Mouse (Mus musculus): ENCODE measurements around the gene Epor. TPM values are rescaled to one million over a fixed set of nuclear protein-coding genes. Genes with fewer than 3 reads are reported as not detected.
A peak's percentile ranks its signal among the peaks of the same experiment; 100 is the strongest.

Gene Epor
- polyA plus RNA-seq, 1 experiment from 2014 or later, result 6.3 TPM

GRCm38 (mm10) chr9:21932006-21932405 lies 31.3 kb downstream of the Epor start:
- Histone ChIP-seq H3K9ac (no peak overlapping the region), H3K9me3 (no peaks in the 10 kb centered on the region), H3K27ac (no peak overlapping the region), H3K27me3 (peaks cover 3% of the 10 kb centered on the region; the same call in 1 of the 2 replicates), H3K36me3 (no peaks in the 10 kb centered on the region), H3K4me2 (replicated peaks) (no peak overlapping the region), H3K4me3 (no peak overlapping the region), H3K4me1 (peaks cover 7% of the 10 kb centered on the region)
- ATAC-seq (ENCODE audit: low FRiP score, low read depth), result no peak
- WGBS, result 40% methylated on average over 2 of the region's 2 CpGs

GRCm38 (mm10) chr9:21929208-21929607 lies 34.1 kb downstream of the Epor start:
- Histone ChIP-seq H3K27me3 (no peaks in the 10 kb centered on the region), H3K9ac (no peak overlapping the region), H3K4me1 (peaks cover 10% of the 10 kb centered on the region), H3K4me2 (replicated peaks) (no peak overlapping the region), H3K9me3 (no peaks in the 10 kb centered on the region; the same call in 1 of the 2 replicates), H3K36me3 (peaks cover 9% of the 10 kb centered on the region), H3K4me3 (no peak overlapping the region), H3K27ac (no peak overlapping the region)
- 84% methylated on average over 3 of the region's 3 CpGs for WGBS
- ATAC-seq (ENCODE audit: low FRiP score, low read depth), result no peak

- Histone ChIP-seq H3K9ac (peak within 1 kb of the TSS; percentile 77), H3K4me3 (peak within 1 kb of the TSS; percentile 58), H3K27ac (peak within 1 kb of the TSS; percentile 55; the same call in 1 of the 2 replicates), H3K36me3 (peaks cover 9% of the 10 kb centered on the region), H3K4me2 (replicated peaks) (peak within 1 kb of the TSS; percentile 75), H3K9me3 (no peaks in the 10 kb centered on the region; the same call in 1 of the 2 replicates), H3K4me1 (peaks cover 13% of the 10 kb centered on the region), H3K27me3 (no peaks in the 10 kb centered on the region)
- ATAC-seq (ENCODE audit: low FRiP score, low read depth), result peak; percentile 98
- WGBS, result under 1% methylated on average over 28 of the region's 28 CpGs
These were observed 36.0 kb downstream of the Epor start, which contains the start of the genes Ccdc159 and Tmem205 for GRCm38 (mm10) chr9:21927208-21927753. Gene Ccdc159 (plus strand): TSS chr9:21927471. Gene Tmem205 (minus strand): TSS chr9:21927556.

- Histone ChIP-seq H3K4me1 (peaks cover 13% of the 10 kb centered on the region), H3K27me3 (no peaks in the 10 kb centered on the region), H3K36me3 (peaks cover 12% of the 10 kb centered on the region), H3K4me3 (peak overlapping the region; percentile 58), H3K4me2 (replicated peaks) (peak overlapping the region; percentile 75), H3K9me3 (no peaks in the 10 kb centered on the region; the same call in 1 of the 2 replicates), H3K9ac (peak overlapping the region; percentile 77), H3K27ac (peak overlapping the region; percentile 44; the same call in 1 of the 2 replicates)
- 2% methylated on average over 6 of the region's 6 CpGs for WGBS
- no peak for ATAC-seq (ENCODE audit: low FRiP score, low read depth)
These were observed 36.5 kb downstream of the Epor start for GRCm38 (mm10) chr9:21926784-21927183.

GRCm38 (mm10) chr9:21926155-21926554 lies 37.2 kb downstream of the Epor start:
- Histone ChIP-seq H3K4me3 (peak overlapping the region; percentile 58), H3K4me1 (peaks cover 13% of the 10 kb centered on the region), H3K4me2 (replicated peaks) (peak overlapping the region; percentile 75), H3K36me3 (peaks cover 12% of the 10 kb centered on the region), H3K27ac (no peak overlapping the region), H3K9me3 (no peaks in the 10 kb centered on the region; the same call in 1 of the 2 replicates), H3K27me3 (no peaks in the 10 kb centered on the region), H3K9ac (peak overlapping the region; percentile 77)
- WGBS, result 76% methylated on average over 6 of the region's 6 CpGs
- no peak for ATAC-seq (ENCODE audit: low FRiP score, low read depth)

- H3K4me2 ChIP-seq (replicated peaks), result no peak overlapping the region
- ATAC-seq (ENCODE audit: low FRiP score, low read depth), result no peak
- no peak overlapping the region for H3K4me3 ChIP-seq
- peaks cover 12% of the 10 kb centered on the region for H3K36me3 ChIP-seq
- no peaks in the 10 kb centered on the region for H3K27me3 ChIP-seq
- no peak overlapping the region for H3K27ac ChIP-seq
- no peaks in the 10 kb centered on the region; the same call in 1 of the 2 replicates for H3K9me3 ChIP-seq
- H3K9ac ChIP-seq, result no peak overlapping the region
- peaks cover 13% of the 10 kb centered on the region for H3K4me1 ChIP-seq
- 100% methylated on average over 1 of the region's 1 CpGs for WGBS
These were observed 37.8 kb downstream of the Epor start for GRCm38 (mm10) chr9:21925506-21925905.

- Histone ChIP-seq H3K9me3 (no peaks in the 10 kb centered on the region; the same call in 1 of the 2 replicates), H3K4me1 (peaks cover 13% of the 10 kb centered on the region), H3K4me2 (replicated peaks) (no peak overlapping the region), H3K27ac (no peak overlapping the region), H3K9ac (no peak overlapping the region), H3K4me3 (no peak overlapping the region), H3K36me3 (peaks cover 12% of the 10 kb centered on the region), H3K27me3 (no peaks in the 10 kb centered on the region)
- no peak for ATAC-seq (ENCODE audit: low FRiP score, low read depth)
- WGBS, result 95% methylated on average over 3 of the region's 3 CpGs
These were observed 38.3 kb downstream of the Epor start for GRCm38 (mm10) chr9:21925034-21925433.

GRCm38 (mm10) chr9:21924099-21924493 lies 39.2 kb downstream of the Epor start:
- Histone ChIP-seq H3K27ac (no peak overlapping the region), H3K9me3 (no peaks in the 10 kb centered on the region; the same call in 1 of the 2 replicates), H3K27me3 (no peaks in the 10 kb centered on the region), H3K36me3 (peaks cover 12% of the 10 kb centered on the region), H3K4me1 (peaks cover 13% of the 10 kb centered on the region), H3K9ac (no peak overlapping the region), H3K4me2 (replicated peaks) (no peak overlapping the region), H3K4me3 (no peak overlapping the region)
- ATAC-seq (ENCODE audit: low FRiP score, low read depth), result no peak
- WGBS, result 80% methylated on average over 6 of the region's 6 CpGs

GRCm38 (mm10) chr9:21923490-21924098 lies 39.7 kb downstream of the Epor start:
- no peak overlapping the region for H3K4me2 ChIP-seq (replicated peaks)
- H3K27ac ChIP-seq, result no peak overlapping the region

GRCm38 (mm10) chr9:21923036-21923435 lies 40.3 kb downstream of the Epor start:
- Histone ChIP-seq H3K4me2 (replicated peaks) (no peak overlapping the region), H3K27ac (no peak overlapping the region), H3K36me3 (peaks cover 12% of the 10 kb centered on the region), H3K9ac (no peak overlapping the region), H3K27me3 (no peaks in the 10 kb centered on the region), H3K4me3 (no peak overlapping the region), H3K4me1 (peaks cover 13% of the 10 kb centered on the region), H3K9me3 (no peaks in the 10 kb centered on the region; the same call in 1 of the 2 replicates)
- ATAC-seq (ENCODE audit: low FRiP score, low read depth), result no peak
- 89% methylated on average over 4 of the region's 4 CpGs for WGBS

More at GRCm38 (mm10) chr9:21923490-21924098, 39.7 kb downstream of the Epor start:
- Histone ChIP-seq H3K9me3 (no peaks in the 10 kb centered on the region; the same call in 1 of the 2 replicates), H3K4me1 (peaks cover 13% of the 10 kb centered on the region), H3K36me3 (peaks cover 12% of the 10 kb centered on the region), H3K4me3 (no peak overlapping the region), H3K27me3 (no peaks in the 10 kb centered on the region), H3K9ac (no peak overlapping the region)
- ATAC-seq (ENCODE audit: low FRiP score, low read depth), result no peak
- WGBS, result 64% methylated on average over 3 of the region's 3 CpGs

- peaks cover 5% of the 10 kb centered on the region for H3K4me1 ChIP-seq
- no peaks in the 10 kb centered on the region for H3K9me3 ChIP-seq
- peak overlapping the region; percentile 65 for H3K4me3 ChIP-seq
- H3K9ac ChIP-seq, result no peak overlapping the region; the same call in 1 of the 2 replicates
- WGBS, result 23% methylated on average over 5 of the region's 5 CpGs
- H3K4me2 ChIP-seq (replicated peaks), result peak overlapping the region; percentile 97
- H3K27me3 ChIP-seq, result peaks cover 27% of the 10 kb centered on the region
- ATAC-seq (ENCODE audit: low FRiP score, low read depth), result no peak
- peaks cover 3% of the 10 kb centered on the region for H3K36me3 ChIP-seq
- H3K27ac ChIP-seq, result no peak overlapping the region
These were observed 44.5 kb downstream of the Epor start for GRCm38 (mm10) chr9:21918692-21919384.
